Mouse (Mus musculus) lung, postnatal 25 days (tissue): ENCODE measurements at regions not wholly inside any gene's neighbourhood (a gene's known extent, or its start where the extent isn't known, plus 50 kb on each side); places are given as distances from the start of the nearest gene placed in this dataset.

Experiments
- DNase-seq: peaks from one replicate; pipeline ENCODE4 v3.0.0; 2022; ENCODE audit warnings: low spot score

- DNase-seq = no peak
Observed at GRCm38 (mm10) chr11:90981626-90982025, 293.5 kb upstream of the Tom1l1 start.

GRCm38 (mm10) chr11:90978234-90978633, 290.1 kb upstream of the Tom1l1 start:
- no peak for DNase-seq

GRCm38 (mm10) chr11:90941076-90941475, 252.9 kb upstream of the Tom1l1 start:
- DNase-seq = no peak

- DNase-seq = no peak
Observed at GRCm38 (mm10) chr11:90925738-90926137, 237.6 kb upstream of the Tom1l1 start.

GRCm38 (mm10) chr11:90917782-90918181, 229.6 kb upstream of the Tom1l1 start:
- DNase-seq = no peak

GRCm38 (mm10) chr11:90894236-90894635, 206.1 kb upstream of the Tom1l1 start:
- no peak for DNase-seq

- DNase-seq = no peak
Observed at GRCm38 (mm10) chr11:90873122-90873521, 185.0 kb upstream of the Tom1l1 start.

- DNase-seq = no peak
Observed at GRCm38 (mm10) chr11:90871686-90872085, 183.5 kb upstream of the Tom1l1 start.

GRCm38 (mm10) chr11:90863981-90864760, 176.0 kb upstream of the Tom1l1 start:
- no peak for DNase-seq

- DNase-seq = no peak
Observed at GRCm38 (mm10) chr11:90855731-90856130, 167.6 kb upstream of the Tom1l1 start.

- DNase-seq = no peak
Observed at GRCm38 (mm10) chr11:90855324-90855723, 167.2 kb upstream of the Tom1l1 start.

- no peak for DNase-seq
Observed at GRCm38 (mm10) chr11:90851221-90851620, 163.1 kb upstream of the Tom1l1 start.

GRCm38 (mm10) chr11:90844925-90845319, 156.8 kb upstream of the Tom1l1 start:
- no peak for DNase-seq

- DNase-seq = no peak
Observed at GRCm38 (mm10) chr11:90844266-90844924, 156.2 kb upstream of the Tom1l1 start.

GRCm38 (mm10) chr11:90838161-90838560, 150.0 kb upstream of the Tom1l1 start:
- no peak for DNase-seq

GRCm38 (mm10) chr11:90824761-90825160, 136.6 kb upstream of the Tom1l1 start:
- DNase-seq = no peak

GRCm38 (mm10) chr11:90816727-90817126, 128.6 kb upstream of the Tom1l1 start:
- no peak for DNase-seq

GRCm38 (mm10) chr11:90814471-90814870, 126.3 kb upstream of the Tom1l1 start:
- peak; percentile 3 for DNase-seq

- no peak for DNase-seq
Observed at GRCm38 (mm10) chr11:90812971-90813370, 124.8 kb upstream of the Tom1l1 start.

- DNase-seq = no peak
Observed at GRCm38 (mm10) chr11:90812530-90812929, 124.4 kb upstream of the Tom1l1 start.

- DNase-seq = no peak
Observed at GRCm38 (mm10) chr11:90808443-90808842, 120.3 kb upstream of the Tom1l1 start.

GRCm38 (mm10) chr11:90807343-90807742, 119.2 kb upstream of the Tom1l1 start:
- DNase-seq = no peak

- DNase-seq = no peak
Observed at GRCm38 (mm10) chr11:90802569-90803363, 114.6 kb upstream of the Tom1l1 start.
